Mouse (Mus musculus) splenic B cell, adult 2 months (primary cell): ENCODE measurements at regions not wholly inside any gene's neighbourhood (a gene's known extent, or its start where the extent isn't known, plus 50 kb on each side); places are given as distances from the start of the nearest gene placed in this dataset.

Experiments
- DNase-seq: peaks from one replicate; pipeline ENCODE4 v3.0.0-alpha.2; 2011; ENCODE audit warnings: low read depth, low spot score
- H3K27me3 ChIP-seq: 2 replicates; pipeline ENCODE4 v1.6.1; 2012; ENCODE audit warnings: mild to moderate bottlenecking, low read length, moderate library complexity, mixed read lengths; ENCODE audit not compliant: control insufficient read depth, poor library complexity, insufficient read depth, severe bottlenecking
- H3K36me3 ChIP-seq: 2 replicates; pipeline ENCODE4 v1.6.1; 2012; ENCODE audit warnings: mild to moderate bottlenecking, low read length, moderate library complexity, mixed read lengths; ENCODE audit not compliant: control insufficient read depth, poor library complexity, insufficient read depth, severe bottlenecking

DNA sequence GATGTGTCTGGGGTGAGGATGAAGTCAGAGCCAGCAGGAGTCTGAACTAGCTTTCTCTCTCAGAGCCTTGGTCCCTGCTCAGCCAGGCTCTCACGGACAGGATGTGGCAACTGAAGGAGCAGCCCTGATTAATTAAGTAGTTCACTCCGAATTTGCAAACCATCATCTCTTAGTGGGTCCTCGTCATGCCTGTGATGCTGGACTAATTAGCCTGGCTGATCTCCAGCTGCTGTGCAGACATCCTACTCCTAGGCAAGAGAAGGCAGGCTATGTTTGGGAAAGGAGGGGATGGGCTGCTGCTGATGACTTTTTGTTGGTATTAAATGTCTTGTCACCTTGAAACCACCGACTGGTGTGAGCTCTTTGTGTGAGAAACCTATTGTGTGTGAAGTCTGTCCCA lies 487.1 kb downstream of the Med13l start:
- no peaks in the 10 kb centered on the region for H3K27me3 ChIP-seq
- DNase-seq: no peak
- no peaks in the 10 kb centered on the region for H3K36me3 ChIP-seq

DNA sequence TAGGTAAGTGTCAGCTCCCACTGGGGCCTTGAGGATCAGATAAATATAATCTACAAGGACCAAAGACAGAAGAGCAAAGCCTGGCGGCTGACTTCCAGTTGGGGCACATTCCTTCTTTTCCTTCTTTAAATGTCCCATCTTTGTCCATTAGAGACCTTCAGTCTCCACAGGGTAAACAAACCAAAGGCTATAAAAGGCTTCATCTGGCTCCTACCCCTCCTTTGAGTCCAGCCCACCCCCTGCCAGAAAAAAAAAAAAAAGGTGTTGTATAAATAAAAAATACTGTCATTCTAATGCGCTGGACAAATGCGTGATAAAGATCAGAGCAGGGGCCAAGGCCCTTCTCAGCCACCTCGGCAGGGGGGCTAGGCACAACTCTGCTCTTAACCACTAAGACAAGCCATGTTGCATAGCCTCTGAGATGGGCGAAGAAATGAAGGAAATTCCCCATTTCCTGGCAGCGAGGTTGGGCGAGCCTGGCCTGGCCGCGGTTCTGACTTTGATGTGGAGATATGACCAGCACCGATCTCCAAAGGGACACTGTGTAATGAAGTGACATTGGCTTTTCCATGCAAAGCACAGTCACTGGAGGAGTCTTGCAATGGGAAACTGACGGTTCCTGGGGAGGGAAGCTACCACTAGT lies 492.0 kb downstream of the Med13l start:
- no peaks in the 10 kb centered on the region for H3K36me3 ChIP-seq
- no peak for DNase-seq
- H3K27me3 ChIP-seq: no peaks in the 10 kb centered on the region

DNA sequence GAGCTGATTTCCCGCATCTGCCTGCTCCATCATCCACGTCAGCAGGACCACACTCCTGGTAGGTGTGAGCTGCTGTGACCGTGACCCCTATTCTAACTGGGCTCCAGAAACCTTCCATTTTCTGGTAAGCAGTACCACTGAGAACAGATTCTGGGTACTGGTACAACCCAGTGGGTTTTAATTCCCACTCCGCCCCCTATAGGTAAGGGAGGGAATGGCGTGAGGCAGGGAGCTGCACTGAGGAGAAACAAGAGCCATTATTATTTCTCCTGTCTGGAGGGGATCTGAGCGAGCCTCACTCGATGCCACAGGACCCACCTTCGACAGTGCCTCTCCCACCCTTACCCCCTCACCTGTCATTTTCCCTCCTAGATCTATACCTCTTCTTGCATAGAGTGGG lies 493.3 kb downstream of the Med13l start:
- H3K36me3 ChIP-seq: no peaks in the 10 kb centered on the region
- H3K27me3 ChIP-seq: no peaks in the 10 kb centered on the region
- DNase-seq: no peak

DNA sequence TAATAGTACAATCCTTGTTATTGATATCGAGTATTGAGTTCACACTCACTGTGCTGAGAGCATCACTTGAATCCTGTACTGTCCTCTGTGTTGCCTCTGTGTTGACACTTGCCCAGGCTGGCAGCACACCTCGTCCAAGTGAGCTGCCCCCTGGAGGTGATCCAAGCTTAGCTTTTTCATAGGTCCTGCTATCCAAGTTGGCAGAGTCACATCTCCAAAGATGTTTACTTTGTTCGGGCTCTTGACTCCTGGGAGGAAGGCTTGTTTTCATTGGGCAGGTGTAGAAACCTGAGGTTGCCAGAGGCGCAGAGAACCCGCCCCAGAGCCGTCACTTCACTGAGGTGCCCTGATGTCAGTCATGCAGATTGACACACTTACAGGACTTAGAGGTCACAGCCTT lies 493.9 kb downstream of the Med13l start:
- no peaks in the 10 kb centered on the region for H3K36me3 ChIP-seq
- no peak for DNase-seq
- no peaks in the 10 kb centered on the region for H3K27me3 ChIP-seq

DNA sequence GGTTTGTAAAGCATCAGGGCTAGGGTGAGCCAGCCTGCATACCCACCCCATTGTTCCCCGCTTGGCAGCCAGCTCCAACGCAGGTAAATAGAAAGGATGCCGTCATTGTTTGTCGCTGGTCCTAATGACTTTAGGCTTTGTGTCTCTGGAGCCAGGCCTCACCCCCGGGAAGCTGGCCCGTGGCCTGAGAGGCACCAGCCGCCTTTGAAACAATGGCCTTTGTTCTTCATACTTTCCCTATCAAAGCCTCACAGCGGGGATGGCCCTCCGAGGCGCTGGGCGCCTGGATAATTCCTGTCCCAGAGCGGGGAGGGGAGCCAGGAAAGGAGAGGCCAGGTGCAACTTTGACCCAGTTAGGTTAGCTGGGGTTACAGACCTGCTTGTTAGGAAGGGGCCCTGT lies 495.0 kb downstream of the Med13l start:
- no peak for DNase-seq
- Histone ChIP-seq H3K27me3 (no peaks in the 10 kb centered on the region), H3K36me3 (no peaks in the 10 kb centered on the region)

DNA sequence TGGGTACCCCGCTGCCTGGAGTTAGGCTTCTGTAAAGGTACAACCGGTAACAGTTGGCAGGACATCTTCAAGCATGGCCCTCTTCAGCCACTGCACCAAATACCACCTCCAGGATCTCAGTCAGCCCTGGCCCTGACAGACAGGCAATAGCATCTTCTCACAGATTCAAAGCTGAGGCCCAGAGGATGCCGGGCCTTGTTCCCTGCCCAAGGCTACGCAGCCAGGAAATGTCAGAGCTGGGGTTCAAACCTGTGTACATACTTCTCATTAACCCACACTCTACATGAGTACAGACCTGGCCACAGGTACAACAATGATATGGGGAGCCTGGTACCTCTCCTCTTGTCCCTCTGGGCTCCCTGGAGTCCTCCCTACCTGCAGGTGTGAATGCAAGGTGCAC lies 497.3 kb downstream of the Med13l start:
- no peaks in the 10 kb centered on the region for H3K27me3 ChIP-seq
- no peak for DNase-seq
- no peaks in the 10 kb centered on the region for H3K36me3 ChIP-seq

DNA sequence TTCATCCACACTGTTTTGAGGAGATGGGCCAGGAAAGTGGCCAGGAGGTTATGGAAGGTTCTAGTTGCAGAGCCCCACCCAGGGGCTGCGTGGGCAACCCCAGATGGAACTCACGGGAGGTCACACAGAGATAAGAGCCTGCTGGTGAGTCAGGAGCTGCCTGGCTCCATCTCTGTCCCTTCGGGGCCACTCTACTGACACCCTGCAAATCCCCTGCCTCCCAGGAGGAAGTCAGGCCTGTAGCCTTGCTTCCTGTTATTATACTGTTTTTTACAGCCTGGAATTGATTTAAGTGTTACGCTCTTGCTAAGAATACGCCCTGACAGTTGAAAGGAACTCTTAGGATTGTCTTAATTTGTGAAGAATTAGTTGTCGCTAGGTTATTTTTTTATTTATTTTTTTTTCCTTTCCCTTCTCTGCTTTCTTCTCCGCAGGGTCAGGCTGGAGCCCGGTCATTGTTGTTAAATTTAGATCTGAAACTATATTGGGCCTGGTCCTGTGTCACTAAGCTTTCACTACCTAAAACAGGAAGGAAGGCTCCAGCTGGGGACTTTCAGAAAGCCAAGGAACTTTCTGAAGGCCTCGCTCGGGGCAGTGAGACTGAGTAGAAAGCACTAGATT lies 497.9 kb downstream of the Med13l start:
- Histone ChIP-seq H3K27me3 (no peaks in the 10 kb centered on the region), H3K36me3 (no peaks in the 10 kb centered on the region)
- no peak for DNase-seq

DNA sequence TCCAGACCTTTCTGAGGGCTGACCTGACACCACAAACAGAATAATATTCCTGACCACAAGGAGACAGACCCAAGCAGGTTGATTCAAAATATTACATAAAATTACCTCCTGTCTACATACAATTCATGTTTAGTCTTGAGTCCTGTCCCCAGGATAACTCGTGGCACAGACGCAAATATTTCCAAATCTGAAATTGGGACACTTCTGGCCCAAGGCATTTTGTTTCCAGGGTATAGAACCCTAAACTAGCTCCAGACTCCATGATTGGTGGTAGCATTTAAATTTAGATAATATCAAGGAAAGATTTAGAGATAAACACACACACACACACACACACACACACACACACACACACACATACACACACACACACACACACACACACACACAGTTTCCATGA lies 498.7 kb downstream of the Med13l start:
- DNase-seq: no peak
- Histone ChIP-seq H3K36me3 (no peaks in the 10 kb centered on the region), H3K27me3 (no peaks in the 10 kb centered on the region)

DNA sequence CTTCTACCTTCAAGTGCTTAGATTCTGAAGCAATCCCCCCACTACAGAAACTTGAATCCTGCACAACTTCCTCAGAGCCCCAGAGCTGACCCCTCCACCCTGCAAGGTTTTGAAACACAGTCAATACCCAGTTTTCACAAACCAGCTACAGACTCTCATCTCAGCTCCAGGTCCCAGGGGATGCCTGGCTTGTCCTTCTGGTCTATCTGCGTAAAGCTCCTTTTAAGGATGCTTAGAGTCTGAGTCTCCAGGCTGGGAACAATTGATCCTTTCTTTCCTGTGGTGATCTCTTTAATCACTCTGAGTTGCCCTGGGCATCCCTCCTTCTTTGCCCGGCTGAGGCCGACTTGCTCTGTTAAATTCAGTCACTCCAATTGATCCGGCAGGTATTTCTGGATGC lies 500.4 kb downstream of the Med13l start:
- no peaks in the 10 kb centered on the region for H3K36me3 ChIP-seq
- no peak for DNase-seq
- H3K27me3 ChIP-seq: no peaks in the 10 kb centered on the region

DNA sequence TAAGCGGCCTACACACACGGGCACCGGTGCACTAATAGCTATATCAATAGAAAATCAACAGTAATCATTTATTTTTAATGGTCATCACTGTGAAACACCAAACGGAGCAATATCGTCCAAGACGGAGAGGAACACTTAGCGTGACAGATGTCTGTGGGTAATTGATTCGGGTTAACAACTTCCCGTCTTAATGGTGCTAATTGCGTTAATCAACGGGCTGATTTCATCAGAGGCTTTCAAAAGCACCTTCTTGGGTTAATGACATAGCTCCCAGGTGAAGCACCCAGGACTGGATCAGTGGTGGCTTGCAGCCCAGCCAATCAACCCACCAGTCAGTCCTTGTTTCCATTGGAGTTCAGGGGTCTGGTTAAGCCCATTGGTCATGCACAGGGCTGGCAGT lies 502.0 kb downstream of the Med13l start:
- Histone ChIP-seq H3K36me3 (no peaks in the 10 kb centered on the region), H3K27me3 (no peaks in the 10 kb centered on the region)
- DNase-seq: no peak

DNA sequence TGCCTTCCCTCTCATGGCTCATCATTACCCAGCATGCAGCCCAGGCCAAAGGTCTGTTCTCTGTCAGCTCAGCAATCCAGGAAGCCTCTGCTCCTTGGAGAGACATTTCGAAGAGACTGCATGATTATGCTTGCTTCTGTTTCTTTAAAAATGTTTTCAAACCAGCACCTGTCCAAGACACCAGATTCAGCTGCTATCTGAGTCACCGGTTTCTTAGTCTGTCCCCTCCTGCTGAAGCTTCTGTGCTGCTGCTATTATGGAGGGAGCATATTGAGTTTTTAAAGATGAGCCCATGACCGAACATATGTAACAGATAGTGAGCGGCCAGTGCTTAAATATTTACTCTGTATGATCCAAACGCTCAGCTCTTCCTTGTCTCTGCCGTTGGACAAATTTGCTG lies 506.2 kb downstream of the Med13l start:
- no peak for DNase-seq
- Histone ChIP-seq H3K36me3 (no peaks in the 10 kb centered on the region), H3K27me3 (no peaks in the 10 kb centered on the region)

DNA sequence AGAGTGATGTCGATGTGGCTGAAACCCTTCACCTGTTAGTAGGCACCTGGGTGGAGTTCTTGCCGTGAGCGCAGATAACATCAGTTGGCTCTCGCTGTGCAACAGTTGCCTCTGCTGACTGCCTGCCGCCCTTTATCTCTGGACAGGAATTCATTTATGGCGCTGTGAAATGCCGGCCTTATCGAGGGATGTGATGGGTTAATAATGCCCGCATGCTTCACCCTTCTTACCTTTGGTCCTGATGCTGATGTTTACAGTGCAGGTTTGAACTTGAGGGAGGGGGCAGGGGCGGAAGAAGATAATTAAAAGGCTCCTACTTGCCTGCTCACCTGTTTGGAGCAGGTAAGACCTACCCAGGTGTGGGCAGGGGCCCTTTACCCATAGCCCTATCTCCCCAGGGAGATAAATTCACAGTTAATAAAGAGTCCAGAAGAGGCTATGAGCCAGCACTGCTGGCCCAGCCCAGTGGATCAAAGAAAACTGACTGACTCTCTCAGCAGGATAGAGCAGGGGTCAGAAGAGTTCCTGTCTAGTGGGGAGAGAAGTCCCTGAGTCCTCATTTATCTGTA lies 509.4 kb downstream of the Med13l start:
- no peaks in the 10 kb centered on the region for H3K36me3 ChIP-seq
- DNase-seq: no peak
- H3K27me3 ChIP-seq: no peaks in the 10 kb centered on the region

DNA sequence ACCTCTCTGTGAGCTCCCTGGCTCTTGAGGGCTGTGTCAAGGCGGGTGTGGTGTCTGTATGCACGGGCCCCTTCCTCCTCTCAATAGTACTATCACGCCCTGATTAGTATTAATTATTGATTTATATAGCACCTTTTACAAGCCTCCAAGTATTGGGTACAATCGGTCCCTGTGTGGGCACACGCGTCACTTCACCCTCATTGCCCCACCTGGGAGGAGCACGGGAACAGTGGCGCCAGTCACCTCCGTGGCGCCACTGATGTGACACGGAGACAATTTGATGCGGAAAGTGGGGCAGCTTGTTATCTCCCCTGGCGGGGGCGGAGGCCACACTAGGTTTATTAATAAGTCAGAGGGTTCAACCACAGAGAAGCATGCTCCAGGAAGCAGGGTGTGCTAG lies 512.2 kb downstream of the Med13l start:
- no peaks in the 10 kb centered on the region for H3K36me3 ChIP-seq

DNA sequence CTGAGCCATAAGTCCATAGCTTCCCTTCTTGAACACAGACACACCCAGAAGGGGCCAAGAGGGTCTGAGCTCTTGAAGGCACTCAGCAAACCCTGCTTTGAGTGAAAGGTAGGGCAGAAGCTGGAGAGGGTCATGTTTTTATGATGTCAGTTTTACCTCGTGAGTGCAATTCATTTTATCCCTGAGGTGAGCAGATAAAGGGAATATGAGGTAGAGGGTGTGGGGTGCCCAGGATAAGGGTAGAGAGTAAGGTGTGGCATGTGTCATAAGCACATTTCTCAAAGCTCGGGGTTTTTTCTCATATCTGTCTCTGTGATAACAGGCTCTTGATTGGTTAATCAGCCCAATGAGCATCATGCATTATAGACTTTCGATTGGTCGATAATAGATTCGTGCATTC lies 520.3 kb downstream of the Med13l start:
- DNase-seq: no peak
- Histone ChIP-seq H3K27me3 (no peaks in the 10 kb centered on the region), H3K36me3 (no peaks in the 10 kb centered on the region)

More for the DNA sequence above, 512.2 kb downstream of the Med13l start:
- DNase-seq: no peak
- no peaks in the 10 kb centered on the region for H3K27me3 ChIP-seq

DNA sequence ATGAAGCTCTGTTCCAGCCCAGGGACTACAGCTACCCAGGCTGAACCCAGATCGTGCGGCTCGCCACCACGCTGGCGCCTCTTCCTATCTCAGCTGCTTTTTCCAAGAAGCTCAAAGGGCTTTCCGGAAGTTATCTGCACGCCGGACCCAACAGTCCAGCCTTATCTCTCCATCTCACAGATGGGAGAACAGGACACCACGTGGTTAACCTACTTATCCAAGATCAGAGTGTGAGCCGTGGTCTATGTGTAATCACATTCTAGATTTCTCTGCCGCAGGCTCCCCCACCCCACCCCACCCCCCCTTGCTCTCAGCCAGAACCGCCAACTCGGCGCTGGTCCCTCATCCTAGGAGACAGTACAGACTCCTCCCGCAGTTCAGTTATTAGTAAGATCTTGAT lies 522.4 kb downstream of the Med13l start:
- DNase-seq: no peak
- Histone ChIP-seq H3K36me3 (no peaks in the 10 kb centered on the region), H3K27me3 (no peaks in the 10 kb centered on the region; the same call in 1 of the 2 replicates)
